Mouse (Mus musculus) ES-Bruce4 (cell line): ENCODE data around the gene Naa40. TPM values are rescaled to one million over a fixed set of nuclear protein-coding genes. Genes with fewer than 3 reads are reported as not detected.

ENCODE experiments used
- H3K27ac ChIP-seq: 2 replicates; pipeline ENCODE4 v1.5.1; 2012; ENCODE audit warnings: low read length, inconsistent platforms; ENCODE audit not compliant: insufficient read depth
- H3K27me3 ChIP-seq: 2 replicates; pipeline ENCODE4 v1.6.1; 2012; ENCODE audit warnings: mild to moderate bottlenecking, low read length, inconsistent platforms; ENCODE audit not compliant: control insufficient read depth, poor library complexity, insufficient read depth, severe bottlenecking
- H3K36me3 ChIP-seq: 2 replicates; pipeline ENCODE4 v1.6.1; 2012; ENCODE audit warnings: inconsistent platforms, mild to moderate bottlenecking, low read length, moderate library complexity; ENCODE audit not compliant: control insufficient read depth, poor library complexity, insufficient read depth, severe bottlenecking
- H3K4me1 ChIP-seq: one replicate; pipeline ENCODE4 v1.8.1; 2011; ENCODE audit warnings: low read length; ENCODE audit not compliant: control insufficient read depth, insufficient read depth
- H3K4me3 ChIP-seq: 2 replicates; pipeline ENCODE4 v1.5.1; 2011; ENCODE audit warnings: low read depth, mild to moderate bottlenecking, low read length
- H3K9ac ChIP-seq: 2 replicates; pipeline ENCODE4 v1.6.1; 2012; ENCODE audit warnings: low read depth, mild to moderate bottlenecking, inconsistent platforms; ENCODE audit not compliant: poor library complexity, severe bottlenecking
- H3K9me3 ChIP-seq: replicated peaks from 2 replicates; pipeline ENCODE4 v1.6.1; 2012; ENCODE audit warnings: mild to moderate bottlenecking, low read length, inconsistent platforms; ENCODE audit not compliant: control insufficient read depth, poor library complexity, insufficient read depth, severe bottlenecking
- CTCF ChIP-seq: IDR thresholded peaks from one replicate; pipeline ENCODE4 v1.8.1; 2011; ENCODE audit warnings: low read depth, low read length
- EP300 ChIP-seq: IDR thresholded peaks from 2 replicates; pipeline ENCODE4 v1.6.1; 2011; ENCODE audit warnings: low read depth, low read length; ENCODE audit not compliant: insufficient read depth
- POLR2A ChIP-seq: IDR thresholded peaks from one replicate; pipeline ENCODE4 v1.8.1; 2011; ENCODE audit warnings: low read length; ENCODE audit not compliant: insufficient read depth
- polyA plus RNA-seq: library from polyadenylated mRNA; stranded (reverse); fragments of >200 nt; gene quantifications from 2 replicates; pipeline ENCODE4 v1.2.4, GENCODE M21; 2011; ENCODE audit warnings: low read depth; ENCODE audit not compliant: missing spikeins, insufficient read depth, insufficient read length

Naa40 gene
- polyA plus RNA-seq, 1 experiment = 41.0 TPM

DNA sequence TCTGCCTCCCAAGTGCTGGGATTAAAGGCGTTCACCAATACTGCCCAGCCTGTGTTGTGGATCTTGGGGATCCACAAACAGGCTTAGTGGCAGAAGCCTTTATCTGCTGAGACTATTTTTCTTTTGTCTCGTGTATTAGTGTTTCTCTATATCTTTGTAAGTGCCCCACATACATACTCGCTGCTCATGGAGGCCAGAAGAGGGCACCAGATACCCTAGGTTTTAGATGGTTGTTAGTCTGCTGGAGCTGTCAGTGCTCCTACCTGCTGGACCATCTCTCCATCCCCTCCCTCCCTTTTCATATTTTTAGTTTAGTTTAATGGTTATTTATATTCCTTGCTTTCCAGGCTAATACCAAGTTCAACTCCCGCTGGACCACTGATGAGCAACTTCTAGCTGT lies 32.5 kb upstream of the Naa40 start:
- Histone ChIP-seq H3K27me3 (no peaks in the 10 kb centered on the region), H3K4me1 (peaks cover 2% of the 10 kb centered on the region), H3K9me3 (no peaks in the 10 kb centered on the region), H3K36me3 (peaks cover 32% of the 10 kb centered on the region), H3K9ac (no peak overlapping the region), H3K27ac (no peak overlapping the region), H3K4me3 (no peak overlapping the region)
- TF ChIP-seq CTCF (peak; percentile 13), EP300 (no peak), POLR2A (no peak)

DNA sequence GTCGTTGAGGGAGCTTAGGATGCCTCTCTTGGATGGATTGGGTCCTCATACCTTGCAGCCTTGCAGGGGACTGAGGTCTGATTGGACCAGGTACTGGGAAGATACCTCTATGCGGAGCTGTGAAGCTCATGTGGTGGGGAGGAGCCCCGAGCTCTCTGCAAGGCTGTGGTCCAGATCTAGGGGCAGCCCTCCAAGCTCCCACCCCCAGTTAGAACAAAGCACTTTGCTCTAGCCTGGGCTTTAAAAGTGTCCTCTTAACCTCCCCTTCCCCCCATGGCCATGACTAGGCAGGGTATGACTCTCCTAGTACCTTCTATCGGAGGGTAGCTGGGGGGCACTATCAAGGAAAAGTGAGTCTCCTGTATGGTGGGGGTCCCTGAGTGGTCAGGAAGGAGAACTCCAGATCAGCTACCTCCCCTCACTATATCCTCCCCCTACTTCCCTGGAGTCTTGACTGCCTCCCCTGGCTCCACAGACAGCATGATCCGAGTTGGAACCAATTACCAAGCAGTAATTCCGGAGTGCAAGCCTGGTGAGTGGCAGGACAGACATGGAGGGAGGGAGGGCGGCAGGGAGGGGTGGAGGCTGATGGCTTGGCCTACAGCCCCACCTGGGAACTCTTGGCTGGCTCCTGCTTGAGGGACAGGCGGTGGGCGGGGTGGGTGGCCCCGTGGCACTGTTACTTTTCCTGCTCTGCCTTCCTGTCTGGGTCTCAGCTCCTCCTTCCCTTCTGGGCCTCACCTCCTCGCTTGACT lies 28.5 kb upstream of the Naa40 start:
- no peak overlapping the region for H3K27ac ChIP-seq
- TF ChIP-seq CTCF (no peak), POLR2A (no peak), EP300 (no peak)
- no peaks in the 10 kb centered on the region for H3K9me3 ChIP-seq
- H3K4me3 ChIP-seq = peak overlapping the region; percentile 89
- H3K36me3 ChIP-seq = peaks cover 32% of the 10 kb centered on the region
- peaks cover 2% of the 10 kb centered on the region for H3K4me1 ChIP-seq
- H3K9ac ChIP-seq = peak overlapping the region; percentile 98
- no peaks in the 10 kb centered on the region for H3K27me3 ChIP-seq

DNA sequence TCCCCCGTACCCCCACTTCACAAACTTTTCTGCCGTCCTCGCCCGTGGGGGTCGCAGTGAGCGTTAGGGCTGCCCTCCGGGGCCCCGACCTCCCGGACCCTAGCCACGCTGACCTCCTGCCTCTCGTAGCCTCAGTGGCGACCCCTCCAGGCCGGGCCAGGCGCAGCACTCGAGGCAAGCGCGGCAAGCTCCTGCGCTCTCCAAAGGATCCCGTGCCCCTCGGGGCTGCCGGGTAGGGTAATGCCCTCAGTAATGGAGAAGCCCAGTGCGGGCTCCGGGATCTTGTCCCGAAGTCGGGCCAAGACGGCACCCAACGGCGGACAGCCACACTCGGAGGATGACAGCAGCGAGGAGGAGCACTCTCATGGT lies 27.7 kb upstream of the Naa40 start:
- Histone ChIP-seq H3K27me3 (no peaks in the 10 kb centered on the region), H3K4me1 (peaks cover 2% of the 10 kb centered on the region), H3K9ac (peak overlapping the region; percentile 98), H3K9me3 (no peaks in the 10 kb centered on the region), H3K36me3 (peaks cover 25% of the 10 kb centered on the region), H3K4me3 (peak overlapping the region; percentile 89), H3K27ac (peak overlapping the region; percentile 45; the same call in 1 of the 2 replicates)
- peak; percentile 75 for TF ChIP-seq CTCF
- TF ChIP-seq POLR2A = no peak

DNA sequence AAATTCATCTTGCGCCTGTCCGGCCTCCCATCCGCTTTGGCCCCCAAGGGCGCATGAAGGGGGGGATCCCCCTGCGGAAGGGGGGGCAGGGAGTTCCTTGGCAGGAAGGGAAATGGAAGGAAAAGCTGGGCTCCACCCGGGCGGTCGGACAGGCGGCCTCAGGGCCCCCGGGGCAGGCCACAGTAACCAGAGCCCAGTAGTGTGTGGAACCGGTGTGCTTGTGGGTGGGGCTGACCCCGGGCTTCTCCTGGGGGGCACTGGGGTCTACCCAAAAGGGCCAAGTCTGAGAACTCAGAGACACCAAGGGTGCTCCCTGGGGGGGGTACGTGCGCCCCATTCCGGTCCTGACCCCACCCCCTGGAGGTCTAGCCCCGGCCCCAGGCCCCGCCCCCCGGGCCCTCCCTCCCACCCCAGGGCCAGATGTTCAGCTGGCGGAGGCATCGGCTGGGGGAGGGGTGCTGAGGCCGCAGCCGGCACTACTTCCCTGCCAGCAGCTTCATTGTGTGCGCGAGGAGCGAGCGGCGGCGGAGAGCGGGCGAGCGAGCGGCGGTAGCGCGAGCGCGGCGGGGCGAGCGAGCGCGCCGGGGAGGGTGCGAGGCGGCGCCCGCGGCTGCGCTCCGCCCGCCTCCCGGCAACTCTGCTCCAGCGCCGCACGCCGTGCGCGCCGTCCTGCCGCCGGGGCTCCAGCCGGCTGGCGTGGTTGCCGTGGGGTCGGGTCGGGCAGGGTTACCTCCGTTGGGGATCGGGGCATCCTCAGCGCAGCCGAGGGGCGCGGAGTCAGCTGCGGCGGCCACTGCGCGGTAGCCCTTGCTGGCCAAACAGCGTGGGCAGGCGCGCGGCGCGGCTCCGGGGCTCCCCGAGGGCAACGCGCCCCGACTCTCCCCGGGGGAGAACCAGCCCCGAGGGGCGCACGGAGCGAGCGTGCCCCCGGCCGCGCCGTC lies 27.1 kb upstream of the Naa40 start:
- Histone ChIP-seq H3K9me3 (no peaks in the 10 kb centered on the region), H3K4me1 (peaks cover 5% of the 10 kb centered on the region), H3K9ac (peak overlapping the region; percentile 98), H3K36me3 (peaks cover 23% of the 10 kb centered on the region), H3K27ac (peak overlapping the region; percentile 45), H3K4me3 (peak overlapping the region; percentile 89), H3K27me3 (no peaks in the 10 kb centered on the region)
- TF ChIP-seq POLR2A = no peak
- 0 out of 2 replicates have a peak, but pooled peaks have one; percentile 46 for TF ChIP-seq EP300

DNA sequence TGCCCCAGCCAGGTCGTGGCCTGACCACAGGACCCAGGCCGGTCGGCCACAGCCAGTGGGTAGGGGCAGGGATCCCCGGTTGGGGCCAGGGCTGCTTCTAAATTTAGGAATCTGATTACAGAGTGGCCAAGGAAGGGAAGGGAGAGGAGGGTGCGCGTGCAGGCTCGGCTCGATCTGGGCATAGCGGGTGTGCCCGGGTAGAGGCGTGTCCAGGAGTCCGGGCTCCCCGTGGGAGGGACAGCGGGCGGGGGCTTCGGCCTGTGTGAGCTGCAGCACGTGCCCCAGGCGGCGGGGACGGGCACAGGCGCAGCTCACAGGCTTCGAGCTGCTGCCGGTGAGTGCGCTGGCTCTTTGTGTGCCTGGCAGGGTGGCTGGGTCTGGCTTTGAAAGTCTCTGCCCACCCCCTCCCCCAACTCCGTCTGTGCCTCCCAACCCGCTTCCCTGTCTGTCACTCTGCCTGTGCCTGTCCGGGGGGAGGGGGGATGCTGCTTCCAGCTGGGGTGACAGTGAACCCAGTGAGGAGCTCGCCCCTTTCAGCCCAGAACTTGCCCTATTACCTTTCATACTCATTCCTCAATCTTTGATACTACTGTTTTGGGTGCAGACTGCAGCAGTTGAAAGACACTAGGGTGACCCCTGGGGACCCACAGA lies 26.2 kb upstream of the Naa40 start, which contains the start of gene Rcor2:
Gene Rcor2 (plus strand): TSS at position 235 of the 651 bp plus-strand sequence.
- Histone ChIP-seq H3K9me3 (no peaks in the 10 kb centered on the region), H3K36me3 (peaks cover 14% of the 10 kb centered on the region), H3K27me3 (no peaks in the 10 kb centered on the region), H3K27ac (peak within 1 kb of the TSS; percentile 48), H3K4me1 (peaks cover 6% of the 10 kb centered on the region), H3K9ac (peak within 1 kb of the TSS; percentile 98), H3K4me3 (peak within 1 kb of the TSS; percentile 89)
- TF ChIP-seq EP300 = peak; percentile 66
- no peak for TF ChIP-seq CTCF
